ENCODE assay signal across 21 mouse cellular contexts in the genomic region with DNA sequence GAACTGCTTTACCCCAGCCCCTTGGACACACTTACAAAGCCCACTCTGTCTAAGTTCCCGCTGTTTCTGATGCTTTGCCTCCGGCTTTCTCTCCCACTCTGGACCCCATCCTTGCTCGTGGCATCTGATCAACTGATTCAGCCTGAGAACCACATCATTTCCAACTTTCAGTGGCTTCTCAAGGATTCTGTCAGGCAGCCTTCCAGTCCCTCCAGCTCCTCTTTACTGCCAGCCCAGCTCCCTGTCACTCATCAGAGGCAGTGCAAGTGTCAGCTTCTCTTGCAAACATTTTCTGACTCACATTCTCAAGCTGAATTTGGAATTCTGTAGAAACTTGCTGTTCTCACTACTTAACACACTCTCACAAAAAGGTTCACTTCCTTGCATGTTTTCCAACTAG. TPM values are rescaled to one million over a fixed set of nuclear protein-coding genes. Genes with fewer than 3 reads are reported as not detected.
DNase-seq lines count a peak whose midpoint lies in the region; ATAC-seq and TF ChIP-seq lines count a peak whose summit lies in the region.
"Had no signal": no experiment of that assay in that cellular context is flagged by ENCODE, and none has a peak within 500 bp of the region (broad histone marks: within the 10 kb centered on the region; RNA-seq: fewer than 3 reads in every experiment).

No protein-coding gene starts in this region.

- no peaks in the 10 kb centered on the region for H3K9me3 ChIP-seq in forebrain, postnatal 0 days (ENCODE audit: low read length)
- no peaks in the 10 kb centered on the region for H3K9me3 ChIP-seq in forebrain, embryonic 15.5 days
- H3K9me3 ChIP-seq: embryonic facial prominence, embryonic 12.5 days; intestine, embryonic 15.5 days; limb, embryonic 10.5 days; limb, embryonic 15.5 days; liver, embryonic 13.5 days; stomach, embryonic 15.5 days had no signal

- no peaks in the 10 kb centered on the region for H3K27me3 ChIP-seq in forebrain, postnatal 0 days (ENCODE audit: insufficient read depth, low read length)
- no peaks in the 10 kb centered on the region for H3K27me3 ChIP-seq in forebrain, embryonic 15.5 days
- H3K27me3 ChIP-seq: embryonic facial prominence, embryonic 12.5 days; hindbrain, embryonic 12.5 days; intestine, embryonic 15.5 days; limb, embryonic 15.5 days; liver, embryonic 13.5 days; stomach, embryonic 15.5 days had no signal

- 75% methylated on average over 3 of the region's 3 CpGs for WGBS in forebrain, postnatal 0 days
- WGBS in forebrain, embryonic 15.5 days, result 92% methylated on average over 3 of the region's 3 CpGs

- no peak overlapping the region for H3K27ac ChIP-seq in forebrain, postnatal 0 days (ENCODE audit: low read depth, low read length)
- H3K27ac ChIP-seq in forebrain, embryonic 15.5 days (replicated peaks), result no peak overlapping the region
- H3K27ac ChIP-seq: embryonic facial prominence, embryonic 12.5 days; hindbrain, embryonic 12.5 days; hindbrain, postnatal 0 days; intestine, embryonic 15.5 days; limb, embryonic 10.5 days; limb, embryonic 15.5 days; liver, embryonic 13.5 days; stomach, embryonic 15.5 days had no signal

- ATAC-seq in forebrain, postnatal 0 days, result peak; percentile 65
- no peak for ATAC-seq in forebrain, embryonic 15.5 days (replicated peaks)
- ATAC-seq: CD4-positive, CD25-positive, alpha-beta regulatory T cell, adult 4 months; hindbrain, postnatal 0 days; intestine, embryonic 15.5 days had no signal

- no peak overlapping the region for H3K9ac ChIP-seq in forebrain, postnatal 0 days
- no peak overlapping the region for H3K9ac ChIP-seq in forebrain, embryonic 15.5 days (replicated peaks)
- H3K9ac ChIP-seq: embryonic facial prominence, embryonic 12.5 days; hindbrain, embryonic 12.5 days; intestine, embryonic 15.5 days; limb, embryonic 15.5 days; liver, embryonic 13.5 days; stomach, embryonic 15.5 days had no signal

- H3K36me3 ChIP-seq in forebrain, postnatal 0 days (ENCODE audit: insufficient read depth), result no peaks in the 10 kb centered on the region
- no peaks in the 10 kb centered on the region for H3K36me3 ChIP-seq in forebrain, embryonic 15.5 days
- H3K36me3 ChIP-seq: embryonic facial prominence, embryonic 12.5 days; hindbrain, embryonic 12.5 days; intestine, embryonic 15.5 days; limb, embryonic 10.5 days; limb, embryonic 15.5 days; liver, embryonic 13.5 days; stomach, embryonic 15.5 days had no signal

- H3K4me1 ChIP-seq in forebrain, postnatal 0 days (ENCODE audit: insufficient read depth), result no peaks in the 10 kb centered on the region
- H3K4me1 ChIP-seq in forebrain, embryonic 15.5 days, result no peaks in the 10 kb centered on the region
- H3K4me1 ChIP-seq: hindbrain, embryonic 12.5 days; intestine, embryonic 15.5 days; limb, embryonic 15.5 days; liver, embryonic 13.5 days; stomach, embryonic 15.5 days had no signal

- no peak overlapping the region for H3K4me2 ChIP-seq in forebrain, postnatal 0 days (ENCODE audit: low read depth)
- no peak overlapping the region for H3K4me2 ChIP-seq in forebrain, embryonic 15.5 days (replicated peaks)
- H3K4me2 ChIP-seq: embryonic facial prominence, embryonic 12.5 days; hindbrain, embryonic 12.5 days; intestine, embryonic 15.5 days; limb, embryonic 15.5 days; liver, embryonic 13.5 days; stomach, embryonic 15.5 days had no signal

- H3K4me3 ChIP-seq in forebrain, postnatal 0 days (ENCODE audit: low read depth, low read length), result no peak overlapping the region
- H3K4me3 ChIP-seq in forebrain, embryonic 15.5 days, result no peak overlapping the region
- H3K4me3 ChIP-seq: embryonic facial prominence, embryonic 12.5 days; hindbrain, embryonic 12.5 days; intestine, embryonic 15.5 days; limb, embryonic 10.5 days; limb, embryonic 15.5 days; liver, embryonic 13.5 days; stomach, embryonic 15.5 days had no signal

- no peak for TF ChIP-seq CTCF in forebrain, postnatal 0 days (IDR thresholded peaks at IDR 0.05; ENCODE audit: low read depth)

- DNase-seq in forebrain, postnatal 0 days, result peak; percentile 43
- peak; percentile 26 for DNase-seq in right cerebral cortex, adult 18-20 months
- no peak for DNase-seq in right cerebral cortex, postnatal 14 days
- DNase-seq in brain, adult 2 months (ENCODE audit: low read depth, low spot score), result peak; percentile 60
- no peak for DNase-seq in gastrocnemius, adult 18-20 months (ENCODE audit: low spot score)
- no peak for DNase-seq in thymus, postnatal 10 days (ENCODE audit: low spot score in 2 of 2)
- DNase-seq: adrenal gland, postnatal 25 days; cerebellum, adult 8-10 months; heart, postnatal 14 days; liver, embryonic 13.5 days; lung, adult 18-20 months; midbrain, embryonic 14.5 days had no signal

RNA-seq across cellular contexts. Expression of a gene that starts 34.5 kb away (rescaled TPM):
- total RNA-seq in forebrain, postnatal 0 days (2014; rRNA removed), result 26.2 and 26.6 TPM in 2 replicates
- 38.4 and 47.2 TPM in 2 replicates for polyA plus RNA-seq in forebrain, postnatal 0 days (2015; fragmentation: Nextera tagmentation; extraction: Ambion mirVana)
- 16.3 and 20.2 TPM in 2 replicates for polyA plus RNA-seq in forebrain, embryonic 15.5 days (2015; fragmentation: Nextera tagmentation; extraction: Ambion mirVana)
- 100 to 1,000 TPM; 189 to 224 TPM for total RNA-seq in gastrocnemius, adult 18-20 months (2021)
- polyA plus RNA-seq: CD4-positive, CD25-positive, alpha-beta regulatory T cell, adult 4 months had no signal

Comparison
In these comparisons a context has a peak if more than half of its experiments do, and no peak if none do; other contexts are left out.
1. DNase-seq: peak in forebrain, postnatal 0 days (single experiment), right cerebral cortex, adult 18-20 months (single experiment) and brain, adult 2 months (single experiment); none in right cerebral cortex, postnatal 14 days (single experiment), gastrocnemius, adult 18-20 months (single experiment) and thymus, postnatal 10 days (0 of 2).